Mouse (Mus musculus) megakaryocyte, adult 5-6 weeks (primary cell): Measurements from ENCODE around the gene Fnbp4. TPM values are rescaled to one million over a fixed set of nuclear protein-coding genes. Genes with fewer than 3 reads are reported as not detected.
A peak's percentile ranks its signal among the peaks of the same experiment; 100 is the strongest.

Experiments
- ATAC-seq: 2 replicates; pipeline ENCODE4 v1.8.0; 2016; ENCODE audit warnings: mild to moderate bottlenecking, inconsistent platforms; ENCODE audit not compliant: poor library complexity, severe bottlenecking
- total RNA-seq, 2 experiments: library from RNA; stranded (forward) in 1 of 2; stranded (reverse) in 1 of 2; fragments of 153-499, 151-499 nt in 1 of 2; fragments of 221-1000, 200-1000 nt in 1 of 2; gene quantifications; 2 replicates each; pipeline versions ENCODE4 v1.2.3 to v1.2.4; 2015 to 2017

Gene Fnbp4
- total RNA-seq (2015) (73.0 and 77.6 TPM in 2 replicates), total RNA-seq (2017) (119 and 139 TPM in 2 replicates)

GRCm38 (mm10) chr2:90745053-90745678 is at the start of gene Fnbp4:
Gene Fnbp4, plus strand, starts transcription at chr2:90745370.
- peak; percentile 94 for ATAC-seq

- ATAC-seq = no peak
Measured at GRCm38 (mm10) chr2:90700943-90701342, 44.2 kb upstream of the Fnbp4 start.

GRCm38 (mm10) chr2:90708548-90708947 is 36.6 kb upstream of the Fnbp4 start:
- ATAC-seq = no peak

- ATAC-seq = peak; percentile 18; the same call in 1 of the 2 replicates
Measured at GRCm38 (mm10) chr2:90715555-90716092, 29.5 kb upstream of the Fnbp4 start.

GRCm38 (mm10) chr2:90717366-90717765 is 27.8 kb upstream of the Fnbp4 start:
- ATAC-seq = no peak

GRCm38 (mm10) chr2:90717948-90718347 is 27.2 kb upstream of the Fnbp4 start:
- ATAC-seq = no peak

- no peak for ATAC-seq
Measured at GRCm38 (mm10) chr2:90726818-90727217, 18.4 kb upstream of the Fnbp4 start.

GRCm38 (mm10) chr2:90735326-90735725 is 9.8 kb upstream of the Fnbp4 start:
- no peak for ATAC-seq

- ATAC-seq = no peak
Measured at GRCm38 (mm10) chr2:90738801-90739200, 6.4 kb upstream of the Fnbp4 start.

- no peak for ATAC-seq
Measured at GRCm38 (mm10) chr2:90739327-90739726, 5.8 kb upstream of the Fnbp4 start.

- ATAC-seq = no peak
Measured at GRCm38 (mm10) chr2:90739921-90740320, 5.2 kb upstream of the Fnbp4 start.

GRCm38 (mm10) chr2:90744285-90745052 is 701 bp upstream of the Fnbp4 start:
- ATAC-seq = no peak

- ATAC-seq = peak; percentile 12
Measured at GRCm38 (mm10) chr2:90745740-90746537, 769 bp downstream of the Fnbp4 start.

GRCm38 (mm10) chr2:90746538-90746865 is 1.3 kb downstream of the Fnbp4 start:
- ATAC-seq = no peak

GRCm38 (mm10) chr2:90747131-90747530 is 2.0 kb downstream of the Fnbp4 start:
- no peak for ATAC-seq

- ATAC-seq = 0 out of 2 replicates have a peak, but pooled peaks have one; percentile 13
Measured at GRCm38 (mm10) chr2:90749676-90750459, 4.7 kb downstream of the Fnbp4 start.

GRCm38 (mm10) chr2:90753565-90753964 is 8.4 kb downstream of the Fnbp4 start:
- ATAC-seq = no peak

- ATAC-seq = no peak
Measured at GRCm38 (mm10) chr2:90754188-90754587, 9.0 kb downstream of the Fnbp4 start.

GRCm38 (mm10) chr2:90765123-90765522 is 20.0 kb downstream of the Fnbp4 start:
- ATAC-seq = no peak

- no peak for ATAC-seq
Measured at GRCm38 (mm10) chr2:90781323-90781722, 36.2 kb downstream of the Fnbp4 start.
